Mouse (Mus musculus) ES-E14 (cell line): Measurements from ENCODE around the gene Apbb2.

Experiments used
- HCFC1 ChIP-seq: IDR thresholded peaks from 2 replicates; pipeline ENCODE4 v1.6.1; 2012; ENCODE audit warnings: low read length, inconsistent platforms, borderline replicate concordance; ENCODE audit not compliant: insufficient read depth
- MAFK ChIP-seq: IDR thresholded peaks from 2 replicates; pipeline ENCODE4 v1.6.1; 2014; ENCODE audit warnings: mild to moderate bottlenecking, low read depth, low read length, inconsistent platforms; ENCODE audit not compliant: insufficient read depth
- ZC3H11A ChIP-seq: IDR thresholded peaks from 2 replicates; pipeline ENCODE4 v1.6.1; 2012; ENCODE audit warnings: low read depth, mild to moderate bottlenecking, inconsistent platforms, low read length, borderline replicate concordance

DNA sequence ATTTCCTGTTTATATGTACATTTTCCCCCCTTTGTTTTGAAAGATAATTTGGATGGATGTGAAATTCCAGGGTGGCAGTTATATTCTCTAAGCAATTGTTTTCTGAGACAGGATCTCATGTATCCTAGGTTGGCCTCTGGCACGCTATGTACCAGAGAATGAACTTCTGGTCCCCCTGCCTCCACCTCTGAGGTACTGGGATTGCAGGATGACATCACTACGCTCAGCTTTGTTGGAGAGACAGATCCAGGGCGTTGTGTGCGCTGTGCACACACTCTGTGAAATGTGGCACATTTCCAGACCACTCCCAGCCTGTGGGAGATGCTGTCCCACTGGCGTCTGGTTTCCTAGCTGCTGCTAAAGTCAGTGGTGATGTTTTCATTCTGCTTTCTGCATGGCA lies 35.6 kb upstream of the Apbb2 start:
- TF ChIP-seq HCFC1 (no peak), MAFK (no peak), ZC3H11A (no peak)
